Mouse (Mus musculus) hindbrain, embryonic 16.5 days (tissue): Measurements from ENCODE around the gene Atp5l. TPM values are rescaled to one million over a fixed set of nuclear protein-coding genes. Genes with fewer than 3 reads are reported as not detected.

Experiments used
- ATAC-seq: fragments of 200-750 bp; cut with Nextera tagmentation; 2 replicates; pipeline ENCODE4 v1.8.0; 2017; ENCODE audit warnings: moderate TSS enrichment, moderate library complexity
- H3K27ac ChIP-seq: fragments of 300-500 bp; sonication (generic); 2 replicates; pipeline ENCODE4 v1.5.1; 2014; ENCODE audit warnings: low read depth, mild to moderate bottlenecking, control low read depth, low read length, moderate library complexity
- H3K27me3 ChIP-seq: fragments of 300-500 bp; sonication (generic); replicated peaks from 2 replicates; pipeline ENCODE4 v1.6.1; 2014; ENCODE audit warnings: low read length; ENCODE audit not compliant: control insufficient read depth, insufficient read depth
- H3K36me3 ChIP-seq: fragments of 300-500 bp; sonication (generic); 2 replicates; pipeline ENCODE4 v1.6.1; 2014; ENCODE audit warnings: mild to moderate bottlenecking, low read length, moderate library complexity, mixed read lengths; ENCODE audit not compliant: control insufficient read depth, insufficient read depth
- H3K4me1 ChIP-seq: fragments of 300-500 bp; sonication (generic); 2 replicates; pipeline ENCODE4 v1.6.1; 2014; ENCODE audit warnings: low read depth, low read length; ENCODE audit not compliant: control insufficient read depth, insufficient read depth
- H3K4me2 ChIP-seq: fragments of 300-500 bp; sonication (generic); 2 replicates; pipeline ENCODE4 v1.6.1; 2014; ENCODE audit warnings: mild to moderate bottlenecking, low read length, control low read depth, moderate library complexity
- H3K4me3 ChIP-seq: fragments of 300-500 bp; sonication (generic); 2 replicates; pipeline ENCODE4 v1.5.1; 2014; ENCODE audit warnings: mild to moderate bottlenecking, low read length, control low read depth, moderate library complexity
- H3K9ac ChIP-seq: fragments of 300-500 bp; sonication (generic); 2 replicates; pipeline ENCODE4 v1.6.1; 2014; ENCODE audit warnings: low read depth, mild to moderate bottlenecking, control low read depth, low read length, moderate library complexity
- H3K9me3 ChIP-seq: fragments of 300-500 bp; sonication (generic); 2 replicates; pipeline ENCODE4 v1.6.1; 2014; ENCODE audit warnings: mild to moderate bottlenecking, low read length, moderate library complexity; ENCODE audit not compliant: control insufficient read depth
- WGBS: fragments of 180-500 bp; shearing (Covaris S2); extraction: QIAGEN DNeasy Blood & Tissue Kit; methylation state at CpG from one replicate; pipeline ENCODE4 v1.1.7; 2014; 5-methylcytosine and 5-hydroxymethylcytosine counted together
- polyA plus RNA-seq: library from polyadenylated mRNA; unstranded; fragments of >200 nt; fragmentation: Nextera tagmentation; extraction: Ambion mirVana; gene quantifications from 2 replicates; pipeline ENCODE4 v1.2.1, GENCODE M21; 2015

Atp5l gene
- polyA plus RNA-seq, 1 experiment from 2014 or later = 802 TPM

- H3K4me1 ChIP-seq = no peaks in the 10 kb centered on the region
- no peaks in the 10 kb centered on the region for H3K27me3 ChIP-seq
- 66% methylated on average over 5 of the region's 5 CpGs for WGBS
- no peak overlapping the region for H3K4me2 ChIP-seq
- no peaks in the 10 kb centered on the region for H3K36me3 ChIP-seq
- H3K27ac ChIP-seq = no peak overlapping the region
- no peak overlapping the region for H3K9ac ChIP-seq
- no peak overlapping the region for H3K4me3 ChIP-seq
- no peaks in the 10 kb centered on the region for H3K9me3 ChIP-seq
- no peak for ATAC-seq
Measured at GRCm38 (mm10) chr9:44904964-44905363, 15.6 kb downstream of the Atp5l start.

- H3K27ac ChIP-seq = no peak overlapping the region
- ATAC-seq = no peak
- no peaks in the 10 kb centered on the region for H3K9me3 ChIP-seq
- H3K27me3 ChIP-seq = no peaks in the 10 kb centered on the region
- no peaks in the 10 kb centered on the region for H3K36me3 ChIP-seq
- no peak overlapping the region for H3K4me2 ChIP-seq
- H3K4me1 ChIP-seq = no peaks in the 10 kb centered on the region
- 90% methylated on average over 4 of the region's 4 CpGs for WGBS
- H3K4me3 ChIP-seq = no peak overlapping the region
- no peak overlapping the region for H3K9ac ChIP-seq
Measured at GRCm38 (mm10) chr9:44903856-44904255, 16.7 kb downstream of the Atp5l start.

GRCm38 (mm10) chr9:44900402-44900801, 20.1 kb downstream of the Atp5l start:
- no peaks in the 10 kb centered on the region for H3K9me3 ChIP-seq
- H3K36me3 ChIP-seq = no peaks in the 10 kb centered on the region
- no peak overlapping the region for H3K4me3 ChIP-seq
- H3K4me2 ChIP-seq = no peak overlapping the region
- no peak overlapping the region for H3K27ac ChIP-seq
- WGBS = 73% methylated on average over 4 of the region's 4 CpGs
- no peaks in the 10 kb centered on the region for H3K27me3 ChIP-seq
- H3K4me1 ChIP-seq = no peaks in the 10 kb centered on the region
- no peak for ATAC-seq
- no peak overlapping the region for H3K9ac ChIP-seq

GRCm38 (mm10) chr9:44899716-44900115, 20.8 kb downstream of the Atp5l start:
- Histone ChIP-seq H3K4me2 (no peak overlapping the region), H3K4me1 (no peaks in the 10 kb centered on the region), H3K9me3 (no peaks in the 10 kb centered on the region), H3K9ac (no peak overlapping the region), H3K27ac (no peak overlapping the region), H3K4me3 (no peak overlapping the region), H3K27me3 (no peaks in the 10 kb centered on the region), H3K36me3 (no peaks in the 10 kb centered on the region)
- 83% methylated on average over 3 of the region's 3 CpGs for WGBS
- ATAC-seq = no peak

- Histone ChIP-seq H3K4me3 (no peak overlapping the region), H3K9me3 (no peaks in the 10 kb centered on the region), H3K9ac (no peak overlapping the region), H3K27ac (no peak overlapping the region), H3K4me1 (no peaks in the 10 kb centered on the region), H3K36me3 (no peaks in the 10 kb centered on the region), H3K4me2 (no peak overlapping the region), H3K27me3 (0 out of 2 replicates have a peak, but pooled peaks cover 2% of the 10 kb centered on the region)
- ATAC-seq = no peak
- WGBS = 65% methylated on average over 4 of the region's 4 CpGs
Measured at GRCm38 (mm10) chr9:44897024-44897423, 23.5 kb downstream of the Atp5l start.

GRCm38 (mm10) chr9:44892664-44893063, 27.9 kb downstream of the Atp5l start:
- Histone ChIP-seq H3K9me3 (no peaks in the 10 kb centered on the region), H3K4me3 (no peak overlapping the region), H3K27ac (no peak overlapping the region), H3K36me3 (no peaks in the 10 kb centered on the region), H3K27me3 (0 out of 2 replicates have a peak, but pooled peaks cover 2% of the 10 kb centered on the region), H3K4me2 (no peak overlapping the region), H3K9ac (no peak overlapping the region), H3K4me1 (no peaks in the 10 kb centered on the region)
- WGBS = 77% methylated on average over 3 of the region's 3 CpGs
- ATAC-seq = no peak

- WGBS = 88% methylated on average over 6 of the region's 6 CpGs
- ATAC-seq = no peak
Measured at GRCm38 (mm10) chr9:44891210-44891609, 29.3 kb downstream of the Atp5l start.

GRCm38 (mm10) chr9:44890122-44890521, 30.4 kb downstream of the Atp5l start:
- H3K27me3 ChIP-seq = 0 out of 2 replicates have a peak, but pooled peaks cover 2% of the 10 kb centered on the region
- no peak overlapping the region for H3K9ac ChIP-seq
- H3K4me3 ChIP-seq = no peak overlapping the region
- no peak overlapping the region for H3K27ac ChIP-seq
- H3K9me3 ChIP-seq = no peaks in the 10 kb centered on the region
- no peaks in the 10 kb centered on the region for H3K4me1 ChIP-seq
- no peak for ATAC-seq
- WGBS = 55% methylated on average over 2 of the region's 2 CpGs
- H3K36me3 ChIP-seq = no peaks in the 10 kb centered on the region
- H3K4me2 ChIP-seq = no peak overlapping the region

More at GRCm38 (mm10) chr9:44891210-44891609, 29.3 kb downstream of the Atp5l start:
- Histone ChIP-seq H3K4me1 (no peaks in the 10 kb centered on the region), H3K27me3 (0 out of 2 replicates have a peak, but pooled peaks cover 2% of the 10 kb centered on the region), H3K36me3 (no peaks in the 10 kb centered on the region), H3K4me3 (no peak overlapping the region), H3K9ac (no peak overlapping the region), H3K9me3 (no peaks in the 10 kb centered on the region), H3K27ac (no peak overlapping the region), H3K4me2 (no peak overlapping the region)

GRCm38 (mm10) chr9:44888114-44888624, 32.4 kb downstream of the Atp5l start:
- Histone ChIP-seq H3K36me3 (no peaks in the 10 kb centered on the region), H3K9me3 (no peaks in the 10 kb centered on the region), H3K4me1 (no peaks in the 10 kb centered on the region), H3K4me3 (no peak overlapping the region), H3K9ac (no peak overlapping the region), H3K4me2 (no peak overlapping the region), H3K27me3 (no peaks in the 10 kb centered on the region), H3K27ac (no peak overlapping the region)
- WGBS = 84% methylated on average over 7 of the region's 7 CpGs
- ATAC-seq = no peak
